Mouse (Mus musculus): ENCODE data around the gene Fancc. TPM values are rescaled to one million over a fixed set of nuclear protein-coding genes. Genes with fewer than 3 reads are reported as not detected.

Gene Fancc
- polyA plus RNA-seq, 1 experiment from 2014 or later, result 23.4 TPM

GRCm38 (mm10) chr13:63300929-63301328, 196.1 kb downstream of the Fancc start:
- Histone ChIP-seq H3K27me3 (ENCODE audit: insufficient read depth, poor library complexity, severe bottlenecking) (peaks cover 41% of the 10 kb centered on the region), H3K9me3 (no peaks in the 10 kb centered on the region), H3K36me3 (peaks cover 84% of the 10 kb centered on the region), H3K4me3 (no peak overlapping the region), H3K4me1 (replicated peaks) (peaks cover 42% of the 10 kb centered on the region), H3K27ac (no peak overlapping the region)
- no peak for DNase-seq (ENCODE audit: low spot score)
- WGBS, result 88% methylated on average over 7 of the region's 7 CpGs

- WGBS, result 92% methylated on average over 5 of the region's 5 CpGs
- Histone ChIP-seq H3K9me3 (no peaks in the 10 kb centered on the region), H3K4me3 (no peak overlapping the region), H3K27ac (no peak overlapping the region), H3K4me1 (replicated peaks) (peaks cover 45% of the 10 kb centered on the region), H3K36me3 (peaks cover 71% of the 10 kb centered on the region), H3K27me3 (ENCODE audit: insufficient read depth, poor library complexity, severe bottlenecking) (peaks cover 48% of the 10 kb centered on the region)
- DNase-seq (ENCODE audit: low spot score), result no peak
Observed at GRCm38 (mm10) chr13:63298931-63299330, 198.1 kb downstream of the Fancc start.

GRCm38 (mm10) chr13:63297933-63298332, 199.1 kb downstream of the Fancc start:
- 92% methylated on average over 3 of the region's 3 CpGs for WGBS
- peaks cover 61% of the 10 kb centered on the region for H3K36me3 ChIP-seq
- H3K4me1 ChIP-seq (replicated peaks), result peaks cover 52% of the 10 kb centered on the region

GRCm38 (mm10) chr13:63297003-63297402, 200.1 kb downstream of the Fancc start:
- Histone ChIP-seq H3K27me3 (ENCODE audit: insufficient read depth, poor library complexity, severe bottlenecking) (peaks cover 64% of the 10 kb centered on the region), H3K9me3 (no peaks in the 10 kb centered on the region), H3K36me3 (peaks cover 52% of the 10 kb centered on the region), H3K4me1 (replicated peaks) (peaks cover 54% of the 10 kb centered on the region), H3K4me3 (no peak overlapping the region), H3K27ac (no peak overlapping the region)
- no peak for DNase-seq (ENCODE audit: low spot score)
- 91% methylated on average over 2 of the region's 2 CpGs for WGBS

More at GRCm38 (mm10) chr13:63297933-63298332, 199.1 kb downstream of the Fancc start:
- Histone ChIP-seq H3K4me3 (no peak overlapping the region), H3K27ac (no peak overlapping the region), H3K9me3 (no peaks in the 10 kb centered on the region), H3K27me3 (ENCODE audit: insufficient read depth, poor library complexity, severe bottlenecking) (peaks cover 55% of the 10 kb centered on the region)
- DNase-seq (ENCODE audit: low spot score), result no peak

- H3K4me3 ChIP-seq, result no peak overlapping the region
- DNase-seq (ENCODE audit: low spot score), result no peak
- H3K27ac ChIP-seq, result no peak overlapping the region
- H3K27me3 ChIP-seq (ENCODE audit: insufficient read depth, poor library complexity, severe bottlenecking), result peaks cover 71% of the 10 kb centered on the region
- H3K4me1 ChIP-seq (replicated peaks), result peaks cover 47% of the 10 kb centered on the region
- H3K9me3 ChIP-seq, result no peaks in the 10 kb centered on the region
- WGBS, result 91% methylated on average over 11 of the region's 11 CpGs
- peaks cover 45% of the 10 kb centered on the region for H3K36me3 ChIP-seq
Observed at GRCm38 (mm10) chr13:63296300-63296699, 200.8 kb downstream of the Fancc start.

GRCm38 (mm10) chr13:63294359-63295193, 202.5 kb downstream of the Fancc start:
- DNase-seq (ENCODE audit: low spot score), result peak; percentile 71
- peaks cover 79% of the 10 kb centered on the region for H3K27me3 ChIP-seq (ENCODE audit: insufficient read depth, poor library complexity, severe bottlenecking)
- no peaks in the 10 kb centered on the region for H3K9me3 ChIP-seq
- no peak overlapping the region; the same call in 1 of the 2 replicates for H3K4me3 ChIP-seq
- H3K27ac ChIP-seq, result peak overlapping the region; percentile 4
- WGBS, result 23% methylated on average over 15 of the region's 15 CpGs
- peaks cover 37% of the 10 kb centered on the region for H3K36me3 ChIP-seq
- peaks cover 33% of the 10 kb centered on the region for H3K4me1 ChIP-seq (replicated peaks)

GRCm38 (mm10) chr13:63293647-63294046, 203.4 kb downstream of the Fancc start:
- 28% methylated on average over 3 of the region's 3 CpGs for WGBS
- peaks cover 33% of the 10 kb centered on the region for H3K4me1 ChIP-seq (replicated peaks)
- H3K4me3 ChIP-seq, result no peak overlapping the region
- peak overlapping the region; percentile 4; the same call in 1 of the 2 replicates for H3K27ac ChIP-seq
- no peaks in the 10 kb centered on the region for H3K9me3 ChIP-seq
- peaks cover 83% of the 10 kb centered on the region for H3K27me3 ChIP-seq (ENCODE audit: insufficient read depth, poor library complexity, severe bottlenecking)
- H3K36me3 ChIP-seq, result peaks cover 34% of the 10 kb centered on the region
- DNase-seq (ENCODE audit: low spot score), result no peak

- WGBS, result 92% methylated on average over 6 of the region's 6 CpGs
- DNase-seq (ENCODE audit: low spot score), result no peak
- H3K36me3 ChIP-seq, result peaks cover 35% of the 10 kb centered on the region
- H3K4me3 ChIP-seq, result no peak overlapping the region
- H3K4me1 ChIP-seq (replicated peaks), result peaks cover 28% of the 10 kb centered on the region
- no peak overlapping the region for H3K27ac ChIP-seq
- peaks cover 70% of the 10 kb centered on the region for H3K27me3 ChIP-seq (ENCODE audit: insufficient read depth, poor library complexity, severe bottlenecking)
- no peaks in the 10 kb centered on the region for H3K9me3 ChIP-seq
Observed at GRCm38 (mm10) chr13:63291016-63291415, 206.1 kb downstream of the Fancc start.

- 91% methylated on average over 4 of the region's 4 CpGs for WGBS
- peaks cover 62% of the 10 kb centered on the region for H3K27me3 ChIP-seq (ENCODE audit: insufficient read depth, poor library complexity, severe bottlenecking)
- no peaks in the 10 kb centered on the region for H3K9me3 ChIP-seq
- no peak for DNase-seq (ENCODE audit: low spot score)
- no peak overlapping the region for H3K27ac ChIP-seq
- no peak overlapping the region for H3K4me3 ChIP-seq
- H3K36me3 ChIP-seq, result peaks cover 41% of the 10 kb centered on the region
- H3K4me1 ChIP-seq (replicated peaks), result peaks cover 21% of the 10 kb centered on the region
Observed at GRCm38 (mm10) chr13:63290126-63290525, 207.0 kb downstream of the Fancc start.

GRCm38 (mm10) chr13:63289687-63290086, 207.4 kb downstream of the Fancc start:
- peaks cover 62% of the 10 kb centered on the region for H3K27me3 ChIP-seq (ENCODE audit: insufficient read depth, poor library complexity, severe bottlenecking)
- no peak overlapping the region for H3K27ac ChIP-seq
- DNase-seq (ENCODE audit: low spot score), result no peak
- 82% methylated on average over 5 of the region's 5 CpGs for WGBS
- peaks cover 41% of the 10 kb centered on the region for H3K36me3 ChIP-seq
- no peaks in the 10 kb centered on the region for H3K9me3 ChIP-seq
- no peak overlapping the region for H3K4me3 ChIP-seq
- H3K4me1 ChIP-seq (replicated peaks), result peaks cover 17% of the 10 kb centered on the region

GRCm38 (mm10) chr13:63289152-63289551, 207.9 kb downstream of the Fancc start:
- DNase-seq (ENCODE audit: low spot score), result no peak
- Histone ChIP-seq H3K27me3 (ENCODE audit: insufficient read depth, poor library complexity, severe bottlenecking) (peaks cover 62% of the 10 kb centered on the region), H3K9me3 (no peaks in the 10 kb centered on the region), H3K4me3 (no peak overlapping the region), H3K36me3 (peaks cover 41% of the 10 kb centered on the region), H3K27ac (no peak overlapping the region), H3K4me1 (replicated peaks) (peaks cover 11% of the 10 kb centered on the region)
- 73% methylated on average over 4 of the region's 4 CpGs for WGBS

- Histone ChIP-seq H3K4me3 (no peak overlapping the region), H3K27ac (no peak overlapping the region), H3K4me1 (replicated peaks) (no peaks in the 10 kb centered on the region; the same call in 1 of the 2 replicates), H3K27me3 (ENCODE audit: insufficient read depth, poor library complexity, severe bottlenecking) (peaks cover 55% of the 10 kb centered on the region), H3K36me3 (peaks cover 57% of the 10 kb centered on the region), H3K9me3 (no peaks in the 10 kb centered on the region)
- 91% methylated on average over 11 of the region's 11 CpGs for WGBS
- DNase-seq (ENCODE audit: low spot score), result no peak
Observed at GRCm38 (mm10) chr13:63286483-63287102, 210.5 kb downstream of the Fancc start.

- no peak overlapping the region for H3K4me3 ChIP-seq
- peaks cover 16% of the 10 kb centered on the region for H3K4me1 ChIP-seq (replicated peaks)
- no peak overlapping the region for H3K27ac ChIP-seq
- H3K27me3 ChIP-seq (ENCODE audit: insufficient read depth, poor library complexity, severe bottlenecking), result peaks cover 47% of the 10 kb centered on the region
- WGBS, result 91% methylated on average over 3 of the region's 3 CpGs
- no peak for DNase-seq (ENCODE audit: low spot score)
- H3K9me3 ChIP-seq, result no peaks in the 10 kb centered on the region
- peaks cover 48% of the 10 kb centered on the region for H3K36me3 ChIP-seq
Observed at GRCm38 (mm10) chr13:63284748-63285147, 212.3 kb downstream of the Fancc start.
